Mouse (Mus musculus): ENCODE measurements around the gene Krcc1. TPM values are rescaled to one million over a fixed set of nuclear protein-coding genes. Genes with fewer than 3 reads are reported as not detected.
A peak's percentile ranks its signal among the peaks of the same experiment; 100 is the strongest.

The Krcc1 gene
- total and polyA plus RNA-seq, 3 experiments = 50.1 to 123 (median 85.5) TPM

- TF ChIP-seq POLR2AphosphoS5 (IDR thresholded peaks at IDR 0.05; ENCODE audit: insufficient replicate concordance, low read depth, low read length) (no peak), GATA2 (IDR thresholded peaks at IDR 0.05; ENCODE audit: borderline replicate concordance, low read depth, low read length) (no peak), TAL1 (conservative IDR thresholded peaks at IDR 0.05; ENCODE audit: low read depth, low read length) (no peak), GATA1 (IDR thresholded peaks at IDR 0.05; ENCODE audit: borderline replicate concordance, low read length) (no peak), CTCF (IDR thresholded peaks at IDR 0.05; ENCODE audit: low read depth, low read length) (no peak)
- DNase-seq (ENCODE audit: low spot score) = no peak
- no peaks in the 10 kb centered on the region for H3K9me3 ChIP-seq (replicated peaks)
- H3K27me3 ChIP-seq (ENCODE audit: insufficient read depth, low read length) = peaks cover 25% of the 10 kb centered on the region
- H3K4me3 ChIP-seq (ENCODE audit: low read depth, low read length) = no peak overlapping the region
- ATAC-seq (ENCODE audit: extremely low read depth, insufficient number of reproducible peaks, low FRiP score, poor library complexity, severe bottlenecking) = no peak
- peaks cover 4% of the 10 kb centered on the region; the same call in 1 of the 2 replicates for H3K4me1 ChIP-seq (ENCODE audit: insufficient read depth, low read depth, low read length)
- no peaks in the 10 kb centered on the region for H3K36me3 ChIP-seq (replicated peaks)
These were observed 23.1 kb upstream of the Krcc1 start for GRCm38 (mm10) chr6:71248420-71248819.

- no peaks in the 10 kb centered on the region for H3K9me3 ChIP-seq (replicated peaks)
- DNase-seq (ENCODE audit: low spot score) = no peak
- no peak overlapping the region for H3K4me3 ChIP-seq (ENCODE audit: low read depth, low read length)
- H3K4me1 ChIP-seq (ENCODE audit: insufficient read depth, low read depth, low read length) = peaks cover 4% of the 10 kb centered on the region; the same call in 1 of the 2 replicates
- no peaks in the 10 kb centered on the region for H3K36me3 ChIP-seq (replicated peaks)
- peaks cover 25% of the 10 kb centered on the region for H3K27me3 ChIP-seq (ENCODE audit: insufficient read depth, low read length)
- ATAC-seq (ENCODE audit: extremely low read depth, insufficient number of reproducible peaks, low FRiP score, poor library complexity, severe bottlenecking) = no peak
- no peak for TF ChIP-seq GATA1 (IDR thresholded peaks at IDR 0.05; ENCODE audit: borderline replicate concordance, low read length)
- TF ChIP-seq GATA2 (IDR thresholded peaks at IDR 0.05; ENCODE audit: borderline replicate concordance, low read depth, low read length) = no peak
- TF ChIP-seq CTCF (IDR thresholded peaks at IDR 0.05; ENCODE audit: low read depth, low read length) = no peak
These were observed 21.9 kb upstream of the Krcc1 start for GRCm38 (mm10) chr6:71249615-71250014.

GRCm38 (mm10) chr6:71250951-71251350, 20.5 kb upstream of the Krcc1 start:
- Histone ChIP-seq H3K9me3 (replicated peaks) (no peaks in the 10 kb centered on the region), H3K4me3 (ENCODE audit: low read depth, low read length) (no peak overlapping the region), H3K27me3 (ENCODE audit: insufficient read depth, low read length) (peaks cover 25% of the 10 kb centered on the region), H3K4me1 (ENCODE audit: insufficient read depth, low read depth, low read length) (peaks cover 4% of the 10 kb centered on the region; the same call in 1 of the 2 replicates), H3K36me3 (replicated peaks) (no peaks in the 10 kb centered on the region)
- ATAC-seq (ENCODE audit: extremely low read depth, insufficient number of reproducible peaks, low FRiP score, poor library complexity, severe bottlenecking) (peak; percentile 45), DNase-seq (ENCODE audit: low spot score) (no peak)
- TF ChIP-seq GATA2 (IDR thresholded peaks at IDR 0.05; ENCODE audit: borderline replicate concordance, low read depth, low read length) = no peak
- no peak for TF ChIP-seq CTCF (IDR thresholded peaks at IDR 0.05; ENCODE audit: low read depth, low read length)
- no peak for TF ChIP-seq POLR2AphosphoS5 (IDR thresholded peaks at IDR 0.05; ENCODE audit: insufficient replicate concordance, low read depth, low read length)

- DNase-seq (ENCODE audit: low spot score) (no peak), ATAC-seq (ENCODE audit: extremely low read depth, insufficient number of reproducible peaks, low FRiP score, poor library complexity, severe bottlenecking) (no peak)
- TF ChIP-seq GATA1 (IDR thresholded peaks at IDR 0.05; ENCODE audit: borderline replicate concordance, low read length) (no peak), GATA2 (IDR thresholded peaks at IDR 0.05; ENCODE audit: borderline replicate concordance, low read depth, low read length) (no peak), POLR2AphosphoS5 (IDR thresholded peaks at IDR 0.05; ENCODE audit: insufficient replicate concordance, low read depth, low read length) (no peak), TAL1 (conservative IDR thresholded peaks at IDR 0.05; ENCODE audit: low read depth, low read length) (no peak), CTCF (IDR thresholded peaks at IDR 0.05; ENCODE audit: low read depth, low read length) (no peak)
- peaks cover 14% of the 10 kb centered on the region for H3K4me1 ChIP-seq (ENCODE audit: insufficient read depth, low read depth, low read length)
- no peaks in the 10 kb centered on the region for H3K36me3 ChIP-seq (replicated peaks)
- H3K27me3 ChIP-seq (ENCODE audit: insufficient read depth, low read length) = peaks cover 15% of the 10 kb centered on the region
- H3K4me3 ChIP-seq (ENCODE audit: low read depth, low read length) = no peak overlapping the region
- H3K9me3 ChIP-seq (replicated peaks) = no peaks in the 10 kb centered on the region
These were observed 17.0 kb upstream of the Krcc1 start for GRCm38 (mm10) chr6:71254456-71254855.

GRCm38 (mm10) chr6:71256166-71256565, 15.3 kb upstream of the Krcc1 start:
- TF ChIP-seq CTCF (IDR thresholded peaks at IDR 0.05; ENCODE audit: low read depth, low read length) (no peak), TAL1 (conservative IDR thresholded peaks at IDR 0.05; ENCODE audit: low read depth, low read length) (no peak), POLR2AphosphoS5 (IDR thresholded peaks at IDR 0.05; ENCODE audit: insufficient replicate concordance, low read depth, low read length) (no peak), GATA1 (IDR thresholded peaks at IDR 0.05; ENCODE audit: borderline replicate concordance, low read length) (no peak), GATA2 (IDR thresholded peaks at IDR 0.05; ENCODE audit: borderline replicate concordance, low read depth, low read length) (no peak)
- DNase-seq (ENCODE audit: low spot score) (no peak), ATAC-seq (ENCODE audit: extremely low read depth, insufficient number of reproducible peaks, low FRiP score, poor library complexity, severe bottlenecking) (no peak)
- peaks cover 1% of the 10 kb centered on the region for H3K27me3 ChIP-seq (ENCODE audit: insufficient read depth, low read length)
- H3K9me3 ChIP-seq (replicated peaks) = no peaks in the 10 kb centered on the region
- no peaks in the 10 kb centered on the region for H3K36me3 ChIP-seq (replicated peaks)
- H3K4me1 ChIP-seq (ENCODE audit: insufficient read depth, low read depth, low read length) = peaks cover 27% of the 10 kb centered on the region
- no peak overlapping the region for H3K4me3 ChIP-seq (ENCODE audit: low read depth, low read length)

- no peak overlapping the region for H3K4me3 ChIP-seq (ENCODE audit: low read depth, low read length)
- H3K36me3 ChIP-seq (replicated peaks) = no peaks in the 10 kb centered on the region
- H3K4me1 ChIP-seq (ENCODE audit: insufficient read depth, low read depth, low read length) = peaks cover 36% of the 10 kb centered on the region
- H3K9me3 ChIP-seq (replicated peaks) = no peaks in the 10 kb centered on the region
- DNase-seq (ENCODE audit: low spot score) (no peak), ATAC-seq (ENCODE audit: extremely low read depth, insufficient number of reproducible peaks, low FRiP score, poor library complexity, severe bottlenecking) (no peak)
- TF ChIP-seq POLR2AphosphoS5 (IDR thresholded peaks at IDR 0.05; ENCODE audit: insufficient replicate concordance, low read depth, low read length) (no peak), GATA1 (IDR thresholded peaks at IDR 0.05; ENCODE audit: borderline replicate concordance, low read length) (no peak), CTCF (IDR thresholded peaks at IDR 0.05; ENCODE audit: low read depth, low read length) (no peak), TAL1 (conservative IDR thresholded peaks at IDR 0.05; ENCODE audit: low read depth, low read length) (no peak), GATA2 (IDR thresholded peaks at IDR 0.05; ENCODE audit: borderline replicate concordance, low read depth, low read length) (no peak)
- no peaks in the 10 kb centered on the region for H3K27me3 ChIP-seq (ENCODE audit: insufficient read depth, low read length)
These were observed 14.1 kb upstream of the Krcc1 start for GRCm38 (mm10) chr6:71257375-71257774.

- TF ChIP-seq CTCF (IDR thresholded peaks at IDR 0.05; ENCODE audit: low read depth, low read length) = no peak
- no peak for TF ChIP-seq TAL1 (conservative IDR thresholded peaks at IDR 0.05; ENCODE audit: low read depth, low read length)
- no peak for TF ChIP-seq POLR2AphosphoS5 (IDR thresholded peaks at IDR 0.05; ENCODE audit: insufficient replicate concordance, low read depth, low read length)
- TF ChIP-seq GATA1 (IDR thresholded peaks at IDR 0.05; ENCODE audit: borderline replicate concordance, low read length) = no peak
- no peak for TF ChIP-seq GATA2 (IDR thresholded peaks at IDR 0.05; ENCODE audit: borderline replicate concordance, low read depth, low read length)
- ATAC-seq (ENCODE audit: extremely low read depth, insufficient number of reproducible peaks, low FRiP score, poor library complexity, severe bottlenecking) = no peak
- H3K4me1 ChIP-seq (ENCODE audit: insufficient read depth, low read depth, low read length) = peaks cover 42% of the 10 kb centered on the region
- no peaks in the 10 kb centered on the region for H3K27me3 ChIP-seq (ENCODE audit: insufficient read depth, low read length)
- H3K4me3 ChIP-seq (ENCODE audit: low read depth, low read length) = no peak overlapping the region
- DNase-seq (ENCODE audit: low spot score) = no peak
- H3K9me3 ChIP-seq (replicated peaks) = no peaks in the 10 kb centered on the region
- no peaks in the 10 kb centered on the region for H3K36me3 ChIP-seq (replicated peaks)
These were observed 12.9 kb upstream of the Krcc1 start for GRCm38 (mm10) chr6:71258562-71258961.

Measured in G1E (cell line).